Mouse (Mus musculus): ENCODE results near the gene Wfdc17. TPM values are rescaled to one million over a fixed set of nuclear protein-coding genes. Genes with fewer than 3 reads are reported as not detected.

The Wfdc17 gene
- polyA plus RNA-seq, 2 experiments, result 1.2 to 3.0 TPM

DNA sequence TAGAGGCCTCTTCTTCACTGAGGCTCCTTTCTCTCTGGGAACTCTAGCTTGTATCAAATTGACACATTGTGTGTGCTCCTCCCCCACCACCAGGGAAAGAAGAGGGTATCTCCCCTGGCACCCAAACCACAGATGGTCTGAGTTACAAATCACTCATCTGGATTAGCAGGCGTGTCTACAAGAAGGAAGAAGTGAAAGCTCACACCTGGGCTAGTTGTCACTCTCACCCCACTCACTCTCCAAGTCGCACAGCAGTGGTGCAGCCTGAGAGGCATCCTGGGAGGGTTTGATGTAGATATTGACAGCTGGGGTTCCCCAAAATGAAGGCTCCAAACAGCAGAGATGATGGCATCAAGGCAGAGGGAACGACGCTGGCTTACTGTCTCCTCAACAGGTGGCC, 42.4 kb downstream of the Wfdc17 start:
- DNase-seq (ENCODE audit: low spot score) (no peak), ATAC-seq (ENCODE audit: low FRiP score, low read depth) (no peak)
- Histone ChIP-seq H3K36me3 (ENCODE audit: control insufficient read depth, insufficient read depth, low read length) (no peaks in the 10 kb centered on the region), H3K4me3 (replicated peaks; ENCODE audit: low read length) (no peak overlapping the region), H3K4me2 (replicated peaks; ENCODE audit: low read depth, low read length, severe bottlenecking) (no peak overlapping the region), H3K4me1 (ENCODE audit: control insufficient read depth, insufficient read depth, low read length) (no peaks in the 10 kb centered on the region), H3K9me3 (ENCODE audit: control insufficient read depth, low read length) (no peaks in the 10 kb centered on the region), H3K27me3 (ENCODE audit: control insufficient read depth, insufficient read depth, low read length) (0 out of 2 replicates have a peak, but pooled peaks cover 4% of the 10 kb centered on the region), H3K9ac (ENCODE audit: low read depth, low read length, severe bottlenecking) (no peak overlapping the region), H3K27ac (replicated peaks; ENCODE audit: low read depth, low read length) (no peak overlapping the region)
- no peak for TF ChIP-seq POLR2A (IDR thresholded peaks at IDR 0.05; ENCODE audit: borderline replicate concordance, extremely low read depth, insufficient read depth, insufficient read length)
- 39% methylated on average over 4 of the region's 4 CpGs for WGBS

GRCm38 (mm10) chr11:83746681-83747080, 42.9 kb downstream of the Wfdc17 start, which contains the start of gene Wfdc21:
Gene Wfdc21 (plus strand): TSS chr11:83746940.
- Histone ChIP-seq H3K27ac (replicated peaks; ENCODE audit: low read depth, low read length) (no peak within 1 kb of the TSS), H3K4me1 (ENCODE audit: control insufficient read depth, insufficient read depth, low read length) (no peaks in the 10 kb centered on the region), H3K9ac (ENCODE audit: low read depth, low read length, severe bottlenecking) (no peak within 1 kb of the TSS), H3K9me3 (ENCODE audit: control insufficient read depth, low read length) (no peaks in the 10 kb centered on the region), H3K4me2 (replicated peaks; ENCODE audit: low read depth, low read length, severe bottlenecking) (no peak within 1 kb of the TSS), H3K27me3 (ENCODE audit: control insufficient read depth, insufficient read depth, low read length) (0 out of 2 replicates have a peak, but pooled peaks cover 4% of the 10 kb centered on the region), H3K36me3 (ENCODE audit: control insufficient read depth, insufficient read depth, low read length) (no peaks in the 10 kb centered on the region), H3K4me3 (replicated peaks; ENCODE audit: low read length) (no peak within 1 kb of the TSS)
- DNase-seq (ENCODE audit: low spot score), result no peak
- WGBS, result 70% methylated on average over 5 of the region's 5 CpGs
- no peak for TF ChIP-seq POLR2A (IDR thresholded peaks at IDR 0.05; ENCODE audit: borderline replicate concordance, extremely low read depth, insufficient read depth, insufficient read length)
- no peak for ATAC-seq (ENCODE audit: low FRiP score, low read depth)

DNA sequence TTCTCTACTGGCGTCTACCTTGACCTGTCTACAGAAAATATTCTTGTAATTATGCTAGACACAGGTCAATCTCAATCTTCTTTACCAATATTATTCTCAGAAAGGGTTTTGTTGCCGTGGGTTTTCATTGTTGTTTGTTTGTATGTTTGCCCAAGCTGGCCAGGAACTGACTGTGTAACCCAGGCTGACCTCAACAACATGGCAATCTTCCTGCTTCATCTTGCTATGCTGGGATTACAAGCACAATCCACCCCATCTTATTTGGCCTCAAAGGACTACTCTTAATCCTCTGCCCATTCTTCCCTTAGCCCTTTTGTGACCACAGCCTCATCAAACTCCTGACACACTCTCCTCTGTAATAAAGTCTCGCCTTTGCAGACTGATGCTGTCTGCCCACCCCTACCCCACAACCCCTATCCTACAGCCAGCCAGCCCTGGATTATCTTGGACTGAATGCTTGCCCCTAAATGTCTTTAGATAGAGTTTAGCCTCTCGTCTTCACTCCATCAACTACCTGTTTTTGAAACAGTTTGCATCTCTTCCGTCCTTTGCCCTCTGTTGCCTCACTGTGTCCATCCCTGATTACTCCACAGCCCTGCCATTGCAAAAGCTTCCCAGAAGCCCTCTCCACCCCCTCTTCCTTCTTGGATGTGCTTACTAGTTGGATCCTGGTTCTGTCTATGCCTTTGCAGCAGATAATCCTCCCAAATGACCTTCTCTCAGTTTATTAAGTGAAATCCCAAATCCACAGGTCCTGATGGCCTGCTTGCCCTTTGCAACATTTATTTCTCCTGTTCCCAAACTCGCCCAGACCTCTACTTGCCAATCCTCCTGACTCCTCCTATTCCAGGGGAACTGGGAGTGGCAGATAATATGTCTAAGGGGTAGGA, 43.8 kb downstream of the Wfdc17 start:
- no peak overlapping the region for H3K27ac ChIP-seq (replicated peaks; ENCODE audit: low read depth, low read length)

GRCm38 (mm10) chr11:83753581-83754181, 49.9 kb downstream of the Wfdc17 start, which contains the start of gene Heatr6:
Gene Heatr6 (plus strand): TSS chr11:83753696.
- H3K4me1 ChIP-seq (ENCODE audit: control insufficient read depth, insufficient read depth, low read length), result peaks cover 9% of the 10 kb centered on the region
- 0 out of 2 replicates have a peak, but pooled peaks have one; percentile 14 for TF ChIP-seq POLR2A (IDR thresholded peaks at IDR 0.05; ENCODE audit: borderline replicate concordance, extremely low read depth, insufficient read depth, insufficient read length)
- H3K9ac ChIP-seq (ENCODE audit: low read depth, low read length, severe bottlenecking), result peak within 1 kb of the TSS; percentile 73
- H3K27ac ChIP-seq (replicated peaks; ENCODE audit: low read depth, low read length), result peak within 1 kb of the TSS; percentile 58
- peaks cover 27% of the 10 kb centered on the region for H3K36me3 ChIP-seq (ENCODE audit: control insufficient read depth, insufficient read depth, low read length)
- H3K9me3 ChIP-seq (ENCODE audit: control insufficient read depth, low read length), result no peaks in the 10 kb centered on the region
- DNase-seq (ENCODE audit: low spot score) (peak; percentile 88), ATAC-seq (ENCODE audit: low FRiP score, low read depth) (peak; percentile 94)
- H3K27me3 ChIP-seq (ENCODE audit: control insufficient read depth, insufficient read depth, low read length), result 0 out of 2 replicates have a peak, but pooled peaks cover 4% of the 10 kb centered on the region
- H3K4me3 ChIP-seq (replicated peaks; ENCODE audit: low read length), result peak within 1 kb of the TSS; percentile 72
- peak within 1 kb of the TSS; percentile 82 for H3K4me2 ChIP-seq (replicated peaks; ENCODE audit: low read depth, low read length, severe bottlenecking)
- under 1% methylated on average over 45 of the region's 47 CpGs for WGBS

More for the DNA sequence above, 43.8 kb downstream of the Wfdc17 start:
- ATAC-seq (ENCODE audit: low FRiP score, low read depth) (no peak), DNase-seq (ENCODE audit: low spot score) (no peak)
- H3K4me2 ChIP-seq (replicated peaks; ENCODE audit: low read depth, low read length, severe bottlenecking), result no peak overlapping the region
- 0 out of 2 replicates have a peak, but pooled peaks cover 4% of the 10 kb centered on the region for H3K27me3 ChIP-seq (ENCODE audit: control insufficient read depth, insufficient read depth, low read length)
- 62% methylated on average over 6 of the region's 6 CpGs for WGBS
- H3K9ac ChIP-seq (ENCODE audit: low read depth, low read length, severe bottlenecking), result no peak overlapping the region
- no peak overlapping the region for H3K4me3 ChIP-seq (replicated peaks; ENCODE audit: low read length)
- H3K36me3 ChIP-seq (ENCODE audit: control insufficient read depth, insufficient read depth, low read length), result no peaks in the 10 kb centered on the region
- no peaks in the 10 kb centered on the region for H3K4me1 ChIP-seq (ENCODE audit: control insufficient read depth, insufficient read depth, low read length)
- TF ChIP-seq POLR2A (IDR thresholded peaks at IDR 0.05; ENCODE audit: borderline replicate concordance, extremely low read depth, insufficient read depth, insufficient read length), result no peak
- no peaks in the 10 kb centered on the region for H3K9me3 ChIP-seq (ENCODE audit: control insufficient read depth, low read length)

DNA sequence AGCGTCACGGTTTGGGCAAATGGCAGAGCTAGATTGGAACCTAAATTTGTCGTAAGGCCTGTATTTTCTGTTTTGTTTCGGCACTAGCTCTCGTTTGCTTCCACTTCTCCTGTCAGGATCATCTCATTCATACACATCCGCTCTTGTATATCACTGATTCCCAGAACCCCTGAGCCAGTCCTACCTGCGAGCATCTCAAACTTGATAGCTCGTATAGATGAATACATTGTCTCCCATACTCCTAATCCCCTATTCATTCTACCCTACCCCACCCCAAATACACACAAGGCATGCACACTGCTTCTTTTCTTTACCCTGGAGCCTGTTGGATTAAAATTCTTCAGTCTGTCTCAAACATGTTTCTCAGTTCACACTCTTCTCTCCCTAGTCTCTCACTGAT, 50.4 kb downstream of the Wfdc17 start:
- 11% methylated on average over 8 of the region's 8 CpGs for WGBS
- H3K36me3 ChIP-seq (ENCODE audit: control insufficient read depth, insufficient read depth, low read length), result peaks cover 32% of the 10 kb centered on the region
- H3K9me3 ChIP-seq (ENCODE audit: control insufficient read depth, low read length), result no peaks in the 10 kb centered on the region
- DNase-seq (ENCODE audit: low spot score) (no peak), ATAC-seq (ENCODE audit: low FRiP score, low read depth) (no peak)
- peaks cover 9% of the 10 kb centered on the region for H3K4me1 ChIP-seq (ENCODE audit: control insufficient read depth, insufficient read depth, low read length)
- no peak for TF ChIP-seq POLR2A (IDR thresholded peaks at IDR 0.05; ENCODE audit: borderline replicate concordance, extremely low read depth, insufficient read depth, insufficient read length)
- H3K9ac ChIP-seq (ENCODE audit: low read depth, low read length, severe bottlenecking), result peak overlapping the region; percentile 73
- peak overlapping the region; percentile 82 for H3K4me2 ChIP-seq (replicated peaks; ENCODE audit: low read depth, low read length, severe bottlenecking)
- H3K4me3 ChIP-seq (replicated peaks; ENCODE audit: low read length), result peak overlapping the region; percentile 72
- no peaks in the 10 kb centered on the region for H3K27me3 ChIP-seq (ENCODE audit: control insufficient read depth, insufficient read depth, low read length)
- H3K27ac ChIP-seq (replicated peaks; ENCODE audit: low read depth, low read length), result 0 out of 2 replicates have a peak overlapping the region, but pooled peaks have one; percentile 58

Other genes with a start within 250 kb of the Wfdc17 start
- 4.6 and 5.7 TPM in 2 replicates for gene Mmp28, start 240.9 kb upstream of the Wfdc17 start, polyA plus RNA-seq (2012; rRNA removed)
- gene Mmp28, start 240.9 kb upstream of the Wfdc17 start, polyA plus RNA-seq (2014; fragmentation: Nextera tagmentation; extraction: Ambion mirVana), result 2.4 and 3.6 TPM in 2 replicates
- gene Taf15, start 230.9 kb upstream of the Wfdc17 start, polyA plus RNA-seq (2012; rRNA removed), result 60.0 and 103 TPM in 2 replicates
- gene Taf15, start 230.9 kb upstream of the Wfdc17 start, polyA plus RNA-seq (2014; fragmentation: Nextera tagmentation; extraction: Ambion mirVana), result 8.3 and 10.9 TPM in 2 replicates
- not detected in 2 replicates for gene Heatr9, start 181.8 kb upstream of the Wfdc17 start, polyA plus RNA-seq (2012; rRNA removed)
- not detected in 2 replicates for gene Heatr9, start 181.8 kb upstream of the Wfdc17 start, polyA plus RNA-seq (2014; fragmentation: Nextera tagmentation; extraction: Ambion mirVana)
- 0.48 and 0.81 TPM in 2 replicates for gene Ccl5, start 173.5 kb upstream of the Wfdc17 start, polyA plus RNA-seq (2012; rRNA removed)
- gene Ccl5, start 173.5 kb upstream of the Wfdc17 start, polyA plus RNA-seq (2014; fragmentation: Nextera tagmentation; extraction: Ambion mirVana), result 0.70 and 0.81 TPM in 2 replicates
- gene Ccl9, start 125.4 kb upstream of the Wfdc17 start, polyA plus RNA-seq (2012; rRNA removed), result 3.0 and 4.2 TPM in 2 replicates
- gene Ccl9, start 125.4 kb upstream of the Wfdc17 start, polyA plus RNA-seq (2014; fragmentation: Nextera tagmentation; extraction: Ambion mirVana), result 6.8 and 7.3 TPM in 2 replicates
- gene Ccl6, start 110.9 kb upstream of the Wfdc17 start, polyA plus RNA-seq (2012; rRNA removed), result 1.5 and 2.0 TPM in 2 replicates
- gene Ccl6, start 110.9 kb upstream of the Wfdc17 start, polyA plus RNA-seq (2014; fragmentation: Nextera tagmentation; extraction: Ambion mirVana), result 5.0 and 6.5 TPM in 2 replicates
- gene Rpl9-ps1, start 58.4 kb upstream of the Wfdc17 start, polyA plus RNA-seq (2012; rRNA removed), result not detected in 2 replicates
- not detected in 2 replicates for gene Rpl9-ps1, start 58.4 kb upstream of the Wfdc17 start, polyA plus RNA-seq (2014; fragmentation: Nextera tagmentation; extraction: Ambion mirVana)
- 1.9 and 3.5 TPM in 2 replicates for gene Ccl3, start 54.6 kb upstream of the Wfdc17 start, polyA plus RNA-seq (2012; rRNA removed)
- 1.4 and 2.3 TPM in 2 replicates for gene Ccl3, start 54.6 kb upstream of the Wfdc17 start, polyA plus RNA-seq (2014; fragmentation: Nextera tagmentation; extraction: Ambion mirVana)
- gene Ccl4, start 41.4 kb upstream of the Wfdc17 start, polyA plus RNA-seq (2012; rRNA removed), result 0.80 and 0.88 TPM in 2 replicates
- 1.0 and 1.2 TPM in 2 replicates for gene Ccl4, start 41.4 kb upstream of the Wfdc17 start, polyA plus RNA-seq (2014; fragmentation: Nextera tagmentation; extraction: Ambion mirVana)
- 0.24 and 0.35 TPM in 2 replicates for gene Wfdc18, start 5.0 kb downstream of the Wfdc17 start, polyA plus RNA-seq (2012; rRNA removed)
- 0.40 and 0.43 TPM in 2 replicates for gene Wfdc18, start 5.0 kb downstream of the Wfdc17 start, polyA plus RNA-seq (2014; fragmentation: Nextera tagmentation; extraction: Ambion mirVana)
- gene Wfdc21, start 42.9 kb downstream of the Wfdc17 start, polyA plus RNA-seq (2012; rRNA removed), result 1.3 TPM in 1 of 2 replicates, not detected in the other
- not detected in 2 replicates for gene Wfdc21, start 42.9 kb downstream of the Wfdc17 start, polyA plus RNA-seq (2014; fragmentation: Nextera tagmentation; extraction: Ambion mirVana)
- gene Heatr6, start 49.7 kb downstream of the Wfdc17 start, polyA plus RNA-seq (2012; rRNA removed), result 22.5 and 27.5 TPM in 2 replicates
- 26.0 and 29.5 TPM in 2 replicates for gene Heatr6, start 49.7 kb downstream of the Wfdc17 start, polyA plus RNA-seq (2014; fragmentation: Nextera tagmentation; extraction: Ambion mirVana)
- 0.04 TPM in 1 of 2 replicates, not detected in the other for gene Hnf1b, start 146.1 kb downstream of the Wfdc17 start, polyA plus RNA-seq (2012; rRNA removed)
- gene Hnf1b, start 146.1 kb downstream of the Wfdc17 start, polyA plus RNA-seq (2014; fragmentation: Nextera tagmentation; extraction: Ambion mirVana), result 0.08 TPM in 1 of 2 replicates, not detected in the other
- gene Ddx52, start 238.1 kb downstream of the Wfdc17 start, polyA plus RNA-seq (2012; rRNA removed), result 18.1 and 22.8 TPM in 2 replicates
- gene Ddx52, start 238.1 kb downstream of the Wfdc17 start, polyA plus RNA-seq (2014; fragmentation: Nextera tagmentation; extraction: Ambion mirVana), result 34.2 and 36.1 TPM in 2 replicates

All from limb, embryonic 14.5 days (tissue).